Mouse (Mus musculus) brain, adult 2 months (tissue): ENCODE measurements at regions not wholly inside any gene's neighbourhood (a gene's known extent, or its start where the extent isn't known, plus 50 kb on each side); places are given as distances from the start of the nearest gene placed in this dataset.

Experiments
- DNase-seq: peaks from one replicate; pipeline ENCODE4 v3.0.0; 2011; ENCODE audit warnings: low read depth, low spot score

- peak; percentile 21 for DNase-seq
Observed at GRCm38 (mm10) chr15:9898211-9898610, 149.5 kb upstream of the Spef2 start.

GRCm38 (mm10) chr15:9893146-9893545 is 144.5 kb upstream of the Spef2 start:
- no peak for DNase-seq

DNA sequence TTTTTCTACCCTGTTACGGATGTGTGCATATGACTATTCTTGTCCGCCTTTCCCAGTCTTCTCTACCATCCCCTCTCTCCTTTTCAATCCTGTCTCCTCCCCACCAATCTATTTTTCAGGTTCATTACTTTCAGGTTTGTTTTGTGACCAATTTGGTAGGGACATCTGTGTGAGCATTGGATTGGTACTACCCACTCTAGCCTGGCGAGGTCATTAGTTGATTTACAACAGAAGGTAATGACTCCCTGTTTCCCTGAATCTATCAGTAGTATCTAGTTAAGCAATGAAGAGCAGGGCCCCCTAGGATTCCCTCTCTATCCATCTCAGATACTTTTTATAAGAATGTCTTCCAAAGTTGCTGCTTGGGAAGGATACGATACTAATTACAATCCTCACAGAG is 143.5 kb upstream of the Spef2 start:
- DNase-seq: no peak

GRCm38 (mm10) chr15:9891446-9891845 is 142.8 kb upstream of the Spef2 start:
- DNase-seq: no peak

DNA sequence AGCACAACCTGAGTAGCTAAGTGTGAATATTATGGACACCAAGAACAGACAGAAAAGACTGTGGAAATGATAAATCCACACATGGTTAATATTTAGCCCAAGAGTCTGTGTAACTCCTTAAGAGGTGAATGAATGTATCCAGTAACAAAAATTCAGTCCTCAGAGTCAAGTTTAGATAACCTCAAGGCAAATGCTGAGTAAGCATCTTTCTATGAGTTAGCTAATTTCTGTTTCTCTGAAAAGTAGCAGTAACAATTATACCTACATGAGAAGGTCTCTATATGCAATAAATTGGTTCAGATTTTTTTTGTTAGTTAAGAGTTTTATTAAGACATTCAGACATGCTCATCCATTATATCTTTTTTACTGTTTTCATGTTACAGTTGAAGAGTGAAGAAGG is 127.1 kb upstream of the Spef2 start:
- no peak for DNase-seq

DNA sequence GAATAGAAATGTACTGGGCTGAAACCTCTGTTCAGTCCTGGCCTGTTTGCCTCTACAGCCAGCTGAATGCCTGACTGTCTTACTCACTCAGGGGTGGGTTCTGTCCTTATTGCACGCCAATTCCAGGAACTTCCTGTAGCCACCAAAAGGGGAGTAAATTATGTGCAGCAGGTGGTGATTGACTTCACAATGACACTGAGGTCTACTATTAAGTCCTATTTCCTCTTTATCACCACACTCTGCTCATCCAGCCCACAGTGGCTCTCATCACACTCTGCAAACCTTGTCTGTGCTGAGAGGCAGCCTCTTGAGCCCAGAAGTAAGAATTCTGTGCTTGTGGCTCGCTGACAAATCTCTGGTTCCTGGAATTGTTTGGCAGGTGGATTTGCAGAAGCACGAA is 121.5 kb upstream of the Spef2 start:
- peak; percentile 17 for DNase-seq

DNA sequence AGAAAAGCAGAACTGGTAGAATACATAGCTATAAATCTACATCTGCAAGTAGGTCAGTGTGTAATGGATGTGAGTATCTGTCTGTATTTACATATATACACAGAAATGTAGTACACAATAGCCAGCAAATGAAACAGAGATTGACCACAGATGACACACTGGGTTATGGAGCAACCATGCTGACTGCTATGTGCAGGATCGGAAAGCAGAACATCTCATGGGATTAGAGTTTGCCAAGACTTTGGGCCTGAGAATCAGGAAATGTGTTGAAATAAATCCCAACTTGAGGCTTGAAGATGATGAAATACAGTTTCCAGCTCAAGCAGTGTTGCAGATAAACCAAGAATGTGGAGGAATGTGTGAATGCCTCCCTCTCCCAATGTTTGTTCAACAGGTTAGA is 116.1 kb upstream of the Spef2 start:
- DNase-seq: no peak

- no peak for DNase-seq
Observed at GRCm38 (mm10) chr15:9861825-9862224, 113.2 kb upstream of the Spef2 start.

DNA sequence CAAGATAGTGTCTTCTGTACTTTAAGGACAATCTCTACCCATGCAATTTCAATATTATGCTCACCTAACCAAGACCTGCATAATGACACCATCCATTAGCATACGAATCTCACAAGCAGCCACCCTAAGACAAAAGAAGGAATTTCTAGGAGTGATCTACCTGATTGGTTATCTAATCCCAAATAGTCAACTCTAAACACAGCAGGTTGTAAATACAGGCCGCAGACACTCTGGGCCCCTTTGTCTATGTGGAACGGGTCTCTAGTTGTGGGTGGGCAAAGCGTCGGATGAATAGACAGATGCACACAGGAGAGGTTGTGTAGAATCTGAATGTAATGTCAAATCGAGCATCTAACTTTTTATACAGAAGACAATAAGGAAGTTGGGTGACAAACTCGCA is 91.0 kb upstream of the Spef2 start:
- no peak for DNase-seq

DNA sequence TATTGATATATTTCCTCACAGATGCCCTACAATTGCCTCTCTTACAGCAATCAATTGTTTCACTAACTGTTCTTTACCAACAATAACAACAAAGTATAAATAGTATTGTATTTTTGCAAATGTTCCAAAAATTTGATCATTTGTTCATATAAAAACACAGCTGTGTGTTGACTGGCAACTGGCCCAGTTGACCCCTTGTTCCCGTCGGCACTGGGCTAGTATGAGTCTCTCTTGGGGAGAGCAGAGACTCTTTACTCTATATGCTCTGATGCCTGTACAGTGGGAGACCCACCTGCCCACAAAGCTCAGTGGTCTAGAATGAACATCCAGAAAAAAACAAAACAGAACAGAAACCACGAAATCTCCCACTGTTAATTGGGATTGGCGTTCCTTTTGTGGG is 86.4 kb upstream of the Spef2 start:
- DNase-seq: no peak

- peak; percentile 85 for DNase-seq
Observed at GRCm38 (mm10) chr15:9804469-9804868, 55.8 kb upstream of the Spef2 start.
